Mouse (Mus musculus): ENCODE data around the gene Arfgap3. TPM values are rescaled to one million over a fixed set of nuclear protein-coding genes. Genes with fewer than 3 reads are reported as not detected.
A peak's percentile ranks its signal among the peaks of the same experiment; 100 is the strongest.
"Not testable (repeated sequence)": the region's sequence is repeated elsewhere in the genome, so short reads cannot be mapped to it uniquely, and the experiment has no call there.

The Arfgap3 gene
- total and polyA plus RNA-seq, 2 experiments from 2014 or later, result 22.4 to 86.9 TPM

DNA sequence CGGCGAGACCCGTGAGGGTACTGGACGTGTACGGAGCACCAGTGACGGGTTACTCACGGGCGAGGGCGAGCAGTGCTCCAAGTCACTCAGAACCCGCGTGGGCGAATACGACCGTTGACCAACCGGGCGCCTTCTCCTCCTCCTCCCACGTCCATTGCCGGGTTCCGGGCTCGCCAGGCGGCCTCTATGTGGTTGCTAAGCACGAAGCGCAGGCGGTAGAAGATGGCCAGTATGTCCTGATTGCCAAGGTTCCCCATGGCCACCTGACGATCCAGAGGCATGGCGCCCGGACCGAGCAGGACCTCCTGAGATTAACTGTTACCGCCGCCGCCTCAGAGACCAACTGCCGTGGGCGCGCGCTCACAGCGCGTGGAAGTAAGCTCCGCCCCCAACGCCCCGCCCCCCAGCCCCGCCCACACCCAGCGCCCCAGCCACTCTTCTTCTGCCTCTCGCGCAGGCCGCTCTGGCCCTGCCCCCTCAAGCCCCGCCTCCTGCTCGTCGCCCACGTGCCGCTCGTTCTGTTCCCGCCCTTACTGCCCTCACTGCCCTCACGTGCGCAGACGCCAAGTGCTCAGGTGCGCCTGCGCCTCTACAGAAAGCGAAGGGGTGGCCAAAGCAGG is 17.0 kb upstream of the Arfgap3 start:
- Histone ChIP-seq H3K4me1 (ENCODE audit: control insufficient read depth, insufficient read depth) (0 out of 2 replicates have a peak, but pooled peaks cover 3% of the 10 kb centered on the region), H3K27ac (ENCODE audit: low read depth) (no peak overlapping the region), H3K9ac (replicated peaks; ENCODE audit: low read depth, low read length) (no peak overlapping the region), H3K4me2 (ENCODE audit: low read depth, low read length) (peak overlapping the region; percentile 56), H3K27me3 (ENCODE audit: control insufficient read depth, insufficient read depth, low read length) (no peaks in the 10 kb centered on the region), H3K9me3 (replicated peaks; ENCODE audit: control insufficient read depth, low read length) (no peaks in the 10 kb centered on the region), H3K36me3 (replicated peaks; ENCODE audit: control insufficient read depth, insufficient read depth, low read length) (no peaks in the 10 kb centered on the region), H3K4me3 (ENCODE audit: low read depth, low read length) (peak overlapping the region; percentile 26)
- 14% methylated on average over 58 of the region's 58 CpGs for WGBS
- TF ChIP-seq CTCF (IDR thresholded peaks at IDR 0.05; ENCODE audit: low read depth) (no peak), EP300 (IDR thresholded peaks at IDR 0.05; ENCODE audit: low read depth) (no peak)
- ATAC-seq (ENCODE audit: insufficient read depth, low read depth), result peak; percentile 88
- DNase-seq (ENCODE audit: low spot score), result peak; percentile 74

DNA sequence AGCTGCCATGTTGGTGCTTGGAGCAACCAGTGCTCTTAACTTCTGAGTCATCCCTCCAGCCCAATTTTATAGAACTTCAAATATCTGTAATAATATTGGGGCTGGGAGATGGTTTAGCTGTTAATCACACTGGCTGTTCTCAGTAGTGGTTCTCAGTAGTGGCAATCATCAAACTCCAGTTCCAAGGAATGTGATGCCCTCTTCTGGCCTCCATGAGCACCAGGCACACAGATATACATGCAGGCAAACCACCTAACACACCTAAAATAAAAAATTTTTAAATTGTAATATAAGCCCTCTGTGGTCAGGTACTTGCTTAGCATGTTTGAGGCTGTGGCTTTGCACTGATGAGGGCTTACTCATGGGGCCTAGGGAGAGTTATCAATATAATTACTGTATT is 15.7 kb upstream of the Arfgap3 start:
- 0 out of 2 replicates have a peak, but pooled peaks cover 3% of the 10 kb centered on the region for H3K4me1 ChIP-seq (ENCODE audit: control insufficient read depth, insufficient read depth)
- no peaks in the 10 kb centered on the region for H3K27me3 ChIP-seq (ENCODE audit: control insufficient read depth, insufficient read depth, low read length)
- ATAC-seq (ENCODE audit: insufficient read depth, low read depth), result no peak
- TF ChIP-seq CTCF (IDR thresholded peaks at IDR 0.05; ENCODE audit: low read depth) (0 out of 2 replicates have a peak, but pooled peaks have one; percentile 11), EP300 (IDR thresholded peaks at IDR 0.05; ENCODE audit: low read depth) (no peak)
- H3K27ac ChIP-seq (ENCODE audit: low read depth), result no peak overlapping the region
- H3K4me2 ChIP-seq (ENCODE audit: low read depth, low read length), result no peak overlapping the region
- no peaks in the 10 kb centered on the region for H3K36me3 ChIP-seq (replicated peaks; ENCODE audit: control insufficient read depth, insufficient read depth, low read length)
- no peak overlapping the region for H3K4me3 ChIP-seq (ENCODE audit: low read depth, low read length)
- H3K9ac ChIP-seq (replicated peaks; ENCODE audit: low read depth, low read length), result no peak overlapping the region
- no peak for DNase-seq (ENCODE audit: low spot score)
- H3K9me3 ChIP-seq (replicated peaks; ENCODE audit: control insufficient read depth, low read length), result no peaks in the 10 kb centered on the region

DNA sequence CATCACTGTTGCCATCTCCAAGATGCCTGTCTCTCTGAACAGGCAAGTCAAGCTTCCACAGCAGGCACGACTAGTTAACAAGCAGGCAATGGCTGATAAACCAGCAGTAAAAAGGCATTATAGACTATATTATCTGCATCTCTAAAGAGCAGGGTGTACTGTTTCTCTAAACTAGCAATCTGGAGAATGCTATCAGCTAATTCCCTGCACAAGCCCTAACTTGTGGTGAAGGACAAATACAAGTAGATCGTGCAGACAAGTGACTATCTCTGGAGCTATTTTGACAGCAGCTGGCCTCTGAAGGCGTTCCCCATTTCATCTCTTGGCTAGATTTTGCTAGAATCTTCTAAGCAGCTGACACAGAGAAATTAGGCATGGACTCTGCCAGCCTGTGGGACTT is 14.1 kb upstream of the Arfgap3 start:
- H3K27me3 ChIP-seq (ENCODE audit: control insufficient read depth, insufficient read depth, low read length), result no peaks in the 10 kb centered on the region
- H3K4me3 ChIP-seq (ENCODE audit: low read depth, low read length), result no peak overlapping the region
- H3K4me2 ChIP-seq (ENCODE audit: low read depth, low read length), result no peak overlapping the region
- H3K9ac ChIP-seq (replicated peaks; ENCODE audit: low read depth, low read length), result no peak overlapping the region
- ATAC-seq (ENCODE audit: insufficient read depth, low read depth) (no peak), DNase-seq (ENCODE audit: low spot score) (no peak)
- 0 out of 2 replicates have a peak, but pooled peaks cover 3% of the 10 kb centered on the region for H3K4me1 ChIP-seq (ENCODE audit: control insufficient read depth, insufficient read depth)
- no peak overlapping the region for H3K27ac ChIP-seq (ENCODE audit: low read depth)
- H3K9me3 ChIP-seq (replicated peaks; ENCODE audit: control insufficient read depth, low read length), result no peaks in the 10 kb centered on the region
- 38% methylated on average over 3 of the region's 3 CpGs for WGBS
- TF ChIP-seq EP300 (IDR thresholded peaks at IDR 0.05; ENCODE audit: low read depth) (no peak), CTCF (IDR thresholded peaks at IDR 0.05; ENCODE audit: low read depth) (no peak)
- H3K36me3 ChIP-seq (replicated peaks; ENCODE audit: control insufficient read depth, insufficient read depth, low read length), result no peaks in the 10 kb centered on the region

DNA sequence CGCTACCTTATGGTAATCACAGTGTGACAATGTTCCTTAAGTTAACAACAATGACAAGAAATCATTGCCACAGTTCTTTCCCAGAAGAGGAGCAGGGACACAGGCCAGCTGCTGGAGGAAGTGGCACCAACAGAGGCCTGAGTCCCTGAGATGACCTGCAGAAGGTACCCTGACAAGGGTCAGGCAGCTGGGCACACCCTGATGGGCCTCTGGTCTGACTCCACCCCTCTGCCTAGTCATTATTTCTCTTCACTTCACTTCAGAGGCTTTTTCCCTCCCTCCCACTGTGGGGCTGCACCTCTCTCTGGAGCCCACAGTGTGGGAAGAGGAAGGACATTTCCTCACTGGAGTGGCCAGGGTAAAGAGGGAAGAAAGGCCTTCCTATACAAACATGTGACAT is 12.8 kb upstream of the Arfgap3 start:
- not testable (repeated sequence) for H3K4me3 ChIP-seq (ENCODE audit: low read depth, low read length); H3K4me1 ChIP-seq (ENCODE audit: control insufficient read depth, insufficient read depth); H3K36me3 ChIP-seq (replicated peaks; ENCODE audit: control insufficient read depth, insufficient read depth, low read length); H3K4me2 ChIP-seq (ENCODE audit: low read depth, low read length); DNase-seq (ENCODE audit: low spot score); H3K9ac ChIP-seq (replicated peaks; ENCODE audit: low read depth, low read length); H3K27ac ChIP-seq (ENCODE audit: low read depth); H3K27me3 ChIP-seq (ENCODE audit: control insufficient read depth, insufficient read depth, low read length); ATAC-seq (ENCODE audit: insufficient read depth, low read depth); H3K9me3 ChIP-seq (replicated peaks; ENCODE audit: control insufficient read depth, low read length)
- 82% methylated on average over 1 of the region's 1 CpGs for WGBS

DNA sequence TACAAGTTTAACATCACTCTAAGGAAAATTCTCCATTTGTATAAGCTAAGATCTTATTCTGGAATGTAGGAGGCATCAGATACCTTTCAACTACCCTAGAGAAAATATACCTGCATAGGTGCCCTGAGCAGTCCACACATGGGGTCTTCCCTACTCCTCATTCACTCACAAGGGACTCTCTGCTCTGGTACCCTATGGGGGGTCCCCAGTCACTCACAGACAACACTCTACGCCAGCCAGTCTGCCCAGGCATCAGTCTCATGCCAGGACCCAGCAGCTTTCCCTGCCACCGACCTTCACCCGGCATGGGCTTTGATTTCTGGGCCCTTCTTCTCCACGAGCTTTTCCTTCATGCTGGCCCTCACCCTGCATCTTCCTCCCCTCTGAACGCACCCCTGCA is 10.9 kb upstream of the Arfgap3 start:
- H3K4me3 ChIP-seq (ENCODE audit: low read depth, low read length); H3K4me1 ChIP-seq (ENCODE audit: control insufficient read depth, insufficient read depth); H3K9me3 ChIP-seq (replicated peaks; ENCODE audit: control insufficient read depth, low read length); H3K27me3 ChIP-seq (ENCODE audit: control insufficient read depth, insufficient read depth, low read length); H3K27ac ChIP-seq (ENCODE audit: low read depth); H3K36me3 ChIP-seq (replicated peaks; ENCODE audit: control insufficient read depth, insufficient read depth, low read length); ATAC-seq (ENCODE audit: insufficient read depth, low read depth); H3K9ac ChIP-seq (replicated peaks; ENCODE audit: low read depth, low read length); H3K4me2 ChIP-seq (ENCODE audit: low read depth, low read length); DNase-seq (ENCODE audit: low spot score): not testable (repeated sequence)
- 69% methylated on average over 4 of the region's 5 CpGs for WGBS

DNA sequence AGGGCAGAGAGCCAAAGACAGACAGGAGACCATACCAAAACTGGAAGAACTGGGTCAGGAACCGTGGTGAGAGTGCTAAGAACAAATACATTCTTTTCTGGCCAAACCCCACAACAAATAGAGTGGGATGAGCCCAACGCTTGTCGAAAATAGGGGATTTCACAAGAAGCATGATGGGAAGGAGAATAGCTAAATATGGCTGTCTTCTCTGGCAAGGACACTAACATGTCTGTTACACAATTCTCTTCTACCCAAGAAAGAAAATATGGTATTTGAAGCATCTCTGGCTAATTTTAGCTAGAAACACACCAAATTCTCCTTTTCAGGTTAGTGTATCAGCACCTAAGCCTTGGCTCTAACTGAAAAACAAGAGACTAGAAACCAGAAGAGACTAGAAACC is 10.1 kb upstream of the Arfgap3 start:
- 74% methylated on average over 3 of the region's 3 CpGs for WGBS
- ATAC-seq (ENCODE audit: insufficient read depth, low read depth) (no peak), DNase-seq (ENCODE audit: low spot score) (no peak)

More for the DNA sequence above, 10.1 kb upstream of the Arfgap3 start:
- no peak overlapping the region for H3K4me3 ChIP-seq (ENCODE audit: low read depth, low read length)
- no peak overlapping the region for H3K4me2 ChIP-seq (ENCODE audit: low read depth, low read length)
- H3K9me3 ChIP-seq (replicated peaks; ENCODE audit: control insufficient read depth, low read length), result no peaks in the 10 kb centered on the region
- no peaks in the 10 kb centered on the region for H3K4me1 ChIP-seq (ENCODE audit: control insufficient read depth, insufficient read depth)
- H3K9ac ChIP-seq (replicated peaks; ENCODE audit: low read depth, low read length), result no peak overlapping the region
- H3K27ac ChIP-seq (ENCODE audit: low read depth), result no peak overlapping the region
- no peak for TF ChIP-seq EP300 (IDR thresholded peaks at IDR 0.05; ENCODE audit: low read depth)
- no peak for TF ChIP-seq CTCF (IDR thresholded peaks at IDR 0.05; ENCODE audit: low read depth)
- H3K36me3 ChIP-seq (replicated peaks; ENCODE audit: control insufficient read depth, insufficient read depth, low read length), result no peaks in the 10 kb centered on the region
- H3K27me3 ChIP-seq (ENCODE audit: control insufficient read depth, insufficient read depth, low read length), result no peaks in the 10 kb centered on the region

Data from heart, postnatal 0 days (tissue).